Mouse (Mus musculus) stomach, postnatal 0 days (tissue): ENCODE measurements at regions not wholly inside any gene's neighbourhood (a gene's known extent, or its start where the extent isn't known, plus 50 kb on each side); places are given as distances from the start of the nearest gene placed in this dataset.

Experiments used
- ATAC-seq: fragments of 200-750 bp; cut with Nextera tagmentation; 2 replicates; pipeline ENCODE4 v1.8.0; 2017; ENCODE audit not compliant: low FRiP score, low TSS enrichment
- DNase-seq: peaks from one replicate; pipeline ENCODE4 v3.0.0-alpha.2; 2016; ENCODE audit warnings: low spot score
- H3K27ac ChIP-seq: fragments of 300-500 bp; sonication (generic); replicated peaks from 2 replicates; pipeline ENCODE4 v1.5.1; 2014; ENCODE audit warnings: mild to moderate bottlenecking, control low read depth
- H3K27me3 ChIP-seq: fragments of 300-500 bp; sonication (generic); 2 replicates; pipeline ENCODE4 v1.6.1; 2014; ENCODE audit warnings: low read length; ENCODE audit not compliant: control insufficient read depth, insufficient read depth
- H3K36me3 ChIP-seq: fragments of 300-500 bp; sonication (generic); 2 replicates; pipeline ENCODE4 v1.6.1; 2014; ENCODE audit warnings: low read length, mixed read lengths; ENCODE audit not compliant: control insufficient read depth, insufficient read depth
- H3K4me1 ChIP-seq: fragments of 300-500 bp; sonication (generic); replicated peaks from 2 replicates; pipeline ENCODE4 v1.6.1; 2014; ENCODE audit warnings: antibody characterized with exemption; ENCODE audit not compliant: control insufficient read depth, insufficient read depth
- H3K4me2 ChIP-seq: fragments of 300-500 bp; sonication (generic); replicated peaks from 2 replicates; pipeline ENCODE4 v1.6.1; 2014; ENCODE audit warnings: low read depth, mild to moderate bottlenecking, control low read depth, moderate library complexity
- H3K4me3 ChIP-seq: fragments of 300-500 bp; sonication (generic); 2 replicates; pipeline ENCODE4 v1.5.1; 2014; ENCODE audit warnings: low read depth, low read length, control low read depth
- H3K9ac ChIP-seq: fragments of 300-500 bp; sonication (generic); 2 replicates; pipeline ENCODE4 v1.6.1; 2014; ENCODE audit warnings: mild to moderate bottlenecking, low read length, control low read depth, mixed read lengths
- H3K9me3 ChIP-seq: fragments of 300-500 bp; sonication (generic); 2 replicates; pipeline ENCODE4 v1.6.1; 2016; ENCODE audit warnings: low read length; ENCODE audit not compliant: control insufficient read depth
- CTCF ChIP-seq: IDR thresholded peaks from 2 replicates; pipeline ENCODE4 v1.5.1; 2016; ENCODE audit warnings: antibody characterized with exemption, low read depth, mild to moderate bottlenecking, moderate library complexity
- EP300 ChIP-seq: optimal IDR thresholded peaks from 2 replicates; pipeline ENCODE3; 2016; ENCODE audit warnings: antibody characterized with exemption
- WGBS: fragments of 180-500 bp; shearing (Covaris S2); extraction: QIAGEN DNeasy Blood & Tissue Kit; methylation state at CpG from one replicate; pipeline ENCODE4 v1.1.7; 2014; 5-methylcytosine and 5-hydroxymethylcytosine counted together

DNA sequence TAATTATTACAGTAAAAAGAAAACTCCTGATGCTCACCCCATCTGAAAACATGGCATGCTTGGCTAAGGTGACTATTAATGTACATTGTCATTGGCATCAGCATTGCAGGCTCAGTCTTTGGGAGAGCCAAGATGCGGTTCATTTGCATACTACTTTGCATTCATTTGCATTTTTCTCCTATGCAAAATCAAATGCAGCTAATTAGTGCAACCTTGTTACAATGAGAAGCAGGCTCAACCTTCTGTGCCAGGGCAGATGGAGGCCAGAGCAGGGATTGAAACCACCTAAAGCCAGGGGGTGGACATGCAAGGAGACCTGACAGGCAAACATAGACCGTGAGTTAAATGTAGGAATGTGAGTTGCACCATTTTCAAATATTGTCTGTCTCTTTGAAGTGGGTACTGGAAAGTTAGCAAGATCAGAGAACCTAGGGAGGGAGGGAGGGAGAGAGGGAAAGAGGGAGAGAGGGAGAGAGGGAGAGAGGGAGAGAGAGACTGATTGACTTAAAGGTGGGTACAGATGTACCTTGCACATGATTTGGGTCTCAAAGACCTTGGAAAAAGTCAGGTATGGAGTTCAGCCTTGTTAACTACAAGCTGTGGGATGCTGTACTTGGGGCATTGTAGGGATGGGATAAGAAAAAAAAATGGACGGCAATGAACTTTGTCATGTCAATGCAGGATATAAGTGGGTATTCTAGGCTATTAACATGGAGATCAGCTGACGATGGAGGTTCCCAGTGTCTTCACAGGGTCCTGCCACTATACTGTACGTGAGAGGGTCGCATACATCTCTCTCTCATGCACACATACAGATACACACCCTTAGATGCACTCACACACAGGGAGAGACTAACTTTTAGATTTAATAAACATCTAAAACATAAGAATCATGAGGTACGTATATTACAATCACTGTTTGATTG lies 1362.1 kb upstream of the A1bg start:
- DNase-seq (no peak), ATAC-seq (no peak)
- H3K4me2 ChIP-seq: no peak overlapping the region
- no peak for TF ChIP-seq EP300
- no peak for TF ChIP-seq CTCF
- no peaks in the 10 kb centered on the region for H3K36me3 ChIP-seq
- H3K9ac ChIP-seq: no peak overlapping the region
- WGBS: 86% methylated on average over 7 of the region's 7 CpGs
- no peaks in the 10 kb centered on the region for H3K9me3 ChIP-seq
- no peaks in the 10 kb centered on the region; the same call in 1 of the 2 replicates for H3K4me1 ChIP-seq
- H3K4me3 ChIP-seq: no peak overlapping the region
- no peak overlapping the region for H3K27ac ChIP-seq
- H3K27me3 ChIP-seq: no peaks in the 10 kb centered on the region

DNA sequence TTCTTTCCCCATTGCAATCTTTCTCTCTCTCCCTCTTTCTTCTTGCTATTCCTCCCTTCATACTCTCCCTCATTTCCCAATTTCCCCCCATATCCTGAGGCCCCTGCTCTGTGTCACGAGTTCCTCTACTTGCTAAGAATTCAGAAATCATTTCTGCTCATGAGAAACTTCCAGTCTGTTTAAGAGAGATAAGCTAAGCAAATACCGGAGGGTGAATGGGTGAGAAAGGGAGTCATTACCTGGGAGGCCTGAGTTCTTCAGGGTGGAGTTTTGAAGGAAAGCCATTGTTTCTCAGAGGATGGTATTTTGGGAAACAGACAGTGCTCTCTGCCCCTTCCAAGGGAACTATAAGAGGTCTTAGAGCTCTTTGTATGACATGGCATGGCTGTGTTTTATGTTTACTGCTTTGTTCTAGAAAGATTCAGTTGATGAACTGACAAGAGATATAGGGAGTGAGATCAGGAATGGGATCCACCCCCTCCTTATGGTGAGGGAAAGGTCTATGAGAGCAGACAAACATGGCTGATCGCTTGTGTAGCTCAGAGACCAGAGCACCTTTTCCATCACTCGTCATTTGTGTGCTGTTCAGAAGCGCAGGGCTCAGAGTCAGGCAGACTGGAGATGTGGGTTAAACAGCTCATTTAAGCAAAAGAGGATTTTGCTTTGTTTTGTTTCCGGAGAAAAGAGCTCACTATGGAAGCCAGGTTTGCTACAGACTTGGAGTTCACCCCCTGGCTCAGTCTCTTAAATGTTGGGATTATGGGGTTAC lies 1361.0 kb upstream of the A1bg start:
- 45% methylated on average over 6 of the region's 6 CpGs for WGBS
- ATAC-seq (peak; percentile 56; the same call in 1 of the 2 replicates), DNase-seq (no peak)
- H3K27me3 ChIP-seq: no peaks in the 10 kb centered on the region
- H3K9me3 ChIP-seq: no peaks in the 10 kb centered on the region
- no peaks in the 10 kb centered on the region for H3K36me3 ChIP-seq
- H3K27ac ChIP-seq: no peak overlapping the region
- no peak overlapping the region for H3K9ac ChIP-seq
- H3K4me2 ChIP-seq: no peak overlapping the region
- no peak overlapping the region for H3K4me3 ChIP-seq
- no peaks in the 10 kb centered on the region; the same call in 1 of the 2 replicates for H3K4me1 ChIP-seq
- TF ChIP-seq EP300: no peak

DNA sequence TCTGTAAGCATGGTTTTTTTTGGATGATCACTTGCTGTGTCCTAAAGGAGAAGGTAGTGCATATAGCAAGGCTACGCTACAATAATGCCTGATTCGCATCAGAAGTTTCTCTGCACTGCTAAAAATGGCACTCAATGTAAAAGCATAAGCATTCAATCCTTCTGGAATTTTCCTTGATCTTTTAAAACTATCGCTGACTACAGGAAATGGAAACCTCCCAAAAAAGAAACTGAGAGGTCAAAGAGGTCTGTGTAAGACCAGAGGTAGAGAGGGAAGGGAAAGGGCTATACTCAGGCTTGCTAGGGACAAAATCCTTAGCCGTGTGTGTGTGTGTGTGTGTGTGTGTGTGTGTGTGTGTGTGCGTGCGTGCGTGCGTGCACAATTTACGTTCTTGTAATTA lies 1359.8 kb upstream of the A1bg start:
- H3K27me3 ChIP-seq: no peaks in the 10 kb centered on the region
- ATAC-seq (no peak), DNase-seq (no peak)
- H3K9me3 ChIP-seq: no peaks in the 10 kb centered on the region
- whole genome bisulfite sequencing: 56% methylated on average over 9 of the region's 9 CpGs
- no peak overlapping the region for H3K27ac ChIP-seq
- no peaks in the 10 kb centered on the region; the same call in 1 of the 2 replicates for H3K4me1 ChIP-seq
- no peak overlapping the region for H3K4me2 ChIP-seq
- H3K36me3 ChIP-seq: no peaks in the 10 kb centered on the region
- no peak for TF ChIP-seq EP300
- TF ChIP-seq CTCF: no peak
- no peak overlapping the region for H3K9ac ChIP-seq
- no peak overlapping the region for H3K4me3 ChIP-seq

DNA sequence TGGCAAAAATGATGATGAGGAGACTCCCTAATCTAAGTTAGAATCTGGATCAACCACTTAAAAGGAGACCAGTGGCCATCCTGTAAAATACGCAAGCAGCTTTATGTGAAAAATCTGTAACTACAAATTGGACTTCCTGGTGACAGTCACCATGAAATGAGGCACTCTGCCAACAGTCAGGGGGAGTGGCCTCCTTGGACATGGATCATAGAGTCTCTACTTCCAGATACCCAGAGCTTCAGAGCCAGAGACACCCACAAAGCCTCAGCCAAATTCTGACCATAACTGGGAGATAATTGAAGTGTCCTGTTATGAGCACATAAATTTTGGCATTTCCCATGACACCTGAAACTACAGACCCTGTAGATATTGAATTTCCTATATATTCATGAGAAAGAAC lies 1359.3 kb upstream of the A1bg start:
- Histone ChIP-seq H3K4me1 (no peaks in the 10 kb centered on the region; the same call in 1 of the 2 replicates), H3K27me3 (no peaks in the 10 kb centered on the region), H3K36me3 (no peaks in the 10 kb centered on the region), H3K27ac (no peak overlapping the region), H3K4me2 (no peak overlapping the region), H3K4me3 (no peak overlapping the region), H3K9me3 (no peaks in the 10 kb centered on the region), H3K9ac (no peak overlapping the region)
- ATAC-seq: no peak
- 83% methylated on average over 1 of the region's 1 CpGs for WGBS
- DNase-seq: peak; percentile 59
- TF ChIP-seq EP300 (no peak), CTCF (no peak)

DNA sequence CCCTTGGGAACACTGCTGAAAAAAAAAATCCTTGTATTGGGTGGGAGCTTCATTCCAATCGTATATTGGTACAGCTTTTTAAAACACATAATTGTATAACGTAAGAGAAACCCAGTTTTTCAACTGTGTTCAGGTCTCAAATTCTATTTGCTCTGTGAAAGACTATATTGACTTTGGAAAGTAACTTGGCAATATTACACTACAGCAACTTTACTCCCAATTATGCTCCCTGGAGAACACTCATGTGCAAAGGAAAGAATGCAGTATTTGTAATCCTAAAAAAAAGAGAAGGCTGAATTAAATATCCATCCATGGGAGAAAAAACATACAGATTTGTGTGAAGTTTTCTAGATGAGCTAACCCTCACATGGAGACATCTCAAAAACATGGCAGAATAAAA lies 1356.7 kb upstream of the A1bg start:
- H3K4me1 ChIP-seq: no peaks in the 10 kb centered on the region
- ATAC-seq: no peak
- H3K9ac ChIP-seq: no peak overlapping the region
- no peak for TF ChIP-seq EP300
- no peak overlapping the region for H3K27ac ChIP-seq
- no peak for DNase-seq
- H3K36me3 ChIP-seq: no peaks in the 10 kb centered on the region
- WGBS: 56% methylated on average over 2 of the region's 2 CpGs
- H3K9me3 ChIP-seq: no peaks in the 10 kb centered on the region
- H3K27me3 ChIP-seq: no peaks in the 10 kb centered on the region
- no peak overlapping the region for H3K4me3 ChIP-seq
- no peak overlapping the region for H3K4me2 ChIP-seq

DNA sequence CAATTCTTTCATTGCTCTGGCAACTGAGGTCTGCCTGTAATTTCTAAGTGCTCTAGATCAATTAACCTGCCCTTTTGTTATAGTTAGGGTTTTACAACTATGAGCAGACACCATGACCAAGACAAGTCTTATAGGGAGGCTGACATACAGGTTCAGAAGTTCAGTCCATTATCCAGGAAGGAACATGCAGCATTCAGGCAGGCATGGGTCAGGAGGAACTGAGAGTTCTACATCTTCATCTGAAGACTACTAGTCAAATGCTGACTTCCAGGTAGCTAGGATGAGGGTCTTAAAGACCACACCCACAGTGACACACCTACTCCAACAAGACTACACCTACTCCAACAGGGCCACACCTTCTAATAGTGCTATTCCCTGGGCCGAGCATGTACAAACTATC lies 1352.0 kb upstream of the A1bg start:
- H3K4me1 ChIP-seq: no peaks in the 10 kb centered on the region
- H3K4me2 ChIP-seq: no peak overlapping the region
- H3K36me3 ChIP-seq: no peaks in the 10 kb centered on the region
- ATAC-seq (no peak), DNase-seq (no peak)
- H3K4me3 ChIP-seq: no peak overlapping the region
- H3K9ac ChIP-seq: no peak overlapping the region
- TF ChIP-seq EP300 (no peak), CTCF (no peak)
- WGBS: 96% methylated on average over 1 of the region's 1 CpGs
- no peak overlapping the region for H3K27ac ChIP-seq
- H3K9me3 ChIP-seq: no peaks in the 10 kb centered on the region
- no peaks in the 10 kb centered on the region for H3K27me3 ChIP-seq
